Mouse (Mus musculus): ENCODE measurements at regions not wholly inside any gene's neighbourhood (a gene's known extent, or its start where the extent isn't known, plus 50 kb on each side); places are given as distances from the start of the nearest gene placed in this dataset.

- Histone ChIP-seq H3K4me1 (ENCODE audit: control insufficient read depth in 2 of 2, insufficient read depth in 2 of 2, low read length in 2 of 2, poor library complexity in 1 of 2) (peaks cover 0 to 16% of the 10 kb centered on the region in 2 experiments; a peak in 2 of 4 replicates), H3K4me3 (ENCODE audit: insufficient read depth in 1 of 2, low read depth in 1 of 2, low read length in 2 of 2, poor library complexity in 1 of 2, severe bottlenecking in 1 of 2) (peak overlapping the region; percentile 63 to 81), H3K36me3 (ENCODE audit: control insufficient read depth, insufficient read depth, low read length, poor library complexity, severe bottlenecking) (no peaks in the 10 kb centered on the region), H3K27ac (ENCODE audit: insufficient read depth, low read depth, low read length, poor library complexity, severe bottlenecking) (peak overlapping the region; percentile 89), H3K9ac (ENCODE audit: insufficient read depth, low read depth, low read length, poor library complexity, severe bottlenecking) (peak overlapping the region; percentile 77), H3K9me3 (ENCODE audit: control insufficient read depth, insufficient read depth, low read depth, low read length) (no peaks in the 10 kb centered on the region)
- in situ Hi-C loops (cut with MboI; ENCODE audit: low sequenced_read_pairs in 2 of 2, unreplicated experiment in 2 of 2): no loop called here
- DNase-seq (ENCODE audit: low read depth, low spot score): peak; percentile 86
- TF ChIP-seq ZNF384 (IDR thresholded peaks at IDR 0.05; ENCODE audit: low read depth, low read length) (no peak), HCFC1 (IDR thresholded peaks at IDR 0.05; ENCODE audit: borderline replicate concordance, insufficient read depth, low read length) (peak; percentile 75)
These were observed 80.1 kb downstream of the Gm572 start for GRCm38 (mm10) chr4:148723208-148723607.

GRCm38 (mm10) chr4:148723934-148724719 lies 80.1 kb upstream of the Casz1 start:
- TF ChIP-seq CHD2 (IDR thresholded peaks at IDR 0.05; ENCODE audit: low read depth, low read length): no peak
- no peak for TF ChIP-seq HCFC1 (IDR thresholded peaks at IDR 0.05; ENCODE audit: borderline replicate concordance, insufficient read depth, low read length)
- no peak for TF ChIP-seq ZC3H11A (IDR thresholded peaks at IDR 0.05; ENCODE audit: borderline replicate concordance, low read depth, low read length)
- TF ChIP-seq MAFK (IDR thresholded peaks at IDR 0.05; ENCODE audit: insufficient read depth, low read depth, low read length): no peak
- no peak for TF ChIP-seq ZNF384 (IDR thresholded peaks at IDR 0.05; ENCODE audit: low read depth, low read length)

GRCm38 (mm10) chr4:148728800-148729199 lies 75.4 kb upstream of the Casz1 start:
- in situ Hi-C loops (cut with MboI; ENCODE audit: low sequenced_read_pairs in 2 of 2, unreplicated experiment in 2 of 2): no loop called here
- no peak overlapping the region for H3K9ac ChIP-seq (ENCODE audit: insufficient read depth, low read depth, low read length, poor library complexity, severe bottlenecking)
- H3K36me3 ChIP-seq (ENCODE audit: control insufficient read depth, insufficient read depth, low read length, poor library complexity, severe bottlenecking): no peaks in the 10 kb centered on the region

More at GRCm38 (mm10) chr4:148723934-148724719, 80.1 kb upstream of the Casz1 start:
- peak overlapping the region; percentile 59 to 68 for H3K4me3 ChIP-seq (ENCODE audit: insufficient read depth in 1 of 2, low read depth in 1 of 2, low read length in 2 of 2, poor library complexity in 1 of 2, severe bottlenecking in 1 of 2)
- peaks cover 0 to 19% of the 10 kb centered on the region in 2 experiments; a peak in 2 of 4 replicates for H3K4me1 ChIP-seq (ENCODE audit: control insufficient read depth in 2 of 2, insufficient read depth in 2 of 2, low read length in 2 of 2, poor library complexity in 1 of 2)
- H3K9ac ChIP-seq (ENCODE audit: insufficient read depth, low read depth, low read length, poor library complexity, severe bottlenecking): peak overlapping the region; percentile 65
- H3K9me3 ChIP-seq (ENCODE audit: control insufficient read depth, insufficient read depth, low read depth, low read length): no peaks in the 10 kb centered on the region
- H3K27ac ChIP-seq (ENCODE audit: insufficient read depth, low read depth, low read length, poor library complexity, severe bottlenecking): peak overlapping the region; percentile 85; the same call in 1 of the 2 replicates
- no peak for DNase-seq (ENCODE audit: low read depth, low spot score)
- no peaks in the 10 kb centered on the region for H3K36me3 ChIP-seq (ENCODE audit: control insufficient read depth, insufficient read depth, low read length, poor library complexity, severe bottlenecking)
- in situ Hi-C loops (cut with MboI; ENCODE audit: low sequenced_read_pairs in 2 of 2, unreplicated experiment in 2 of 2): no loop called here

GRCm38 (mm10) chr4:148731586-148731985 lies 72.6 kb upstream of the Casz1 start:
- peaks cover 0 to 11% of the 10 kb centered on the region in 2 experiments; a peak in 2 of 4 replicates for H3K4me1 ChIP-seq (ENCODE audit: control insufficient read depth in 2 of 2, insufficient read depth in 2 of 2, low read length in 2 of 2, poor library complexity in 1 of 2)
- no peaks in the 10 kb centered on the region for H3K36me3 ChIP-seq (ENCODE audit: control insufficient read depth, insufficient read depth, low read length, poor library complexity, severe bottlenecking)
- in situ Hi-C loops (cut with MboI; ENCODE audit: low sequenced_read_pairs in 2 of 2, unreplicated experiment in 2 of 2): no loop called here
- H3K27ac ChIP-seq (ENCODE audit: insufficient read depth, low read depth, low read length, poor library complexity, severe bottlenecking): no peak overlapping the region
- TF ChIP-seq ZC3H11A (IDR thresholded peaks at IDR 0.05; ENCODE audit: borderline replicate concordance, low read depth, low read length): 0 out of 2 replicates have a peak, but pooled peaks have one; percentile 7
- no peak for TF ChIP-seq MAFK (IDR thresholded peaks at IDR 0.05; ENCODE audit: insufficient read depth, low read depth, low read length)
- H3K9ac ChIP-seq (ENCODE audit: insufficient read depth, low read depth, low read length, poor library complexity, severe bottlenecking): no peak overlapping the region
- H3K9me3 ChIP-seq (ENCODE audit: control insufficient read depth, insufficient read depth, low read depth, low read length): no peaks in the 10 kb centered on the region
- DNase-seq (ENCODE audit: low read depth, low spot score): no peak
- no peak overlapping the region for H3K4me3 ChIP-seq (ENCODE audit: insufficient read depth in 1 of 2, low read depth in 1 of 2, low read length in 2 of 2, poor library complexity in 1 of 2, severe bottlenecking in 1 of 2)

More at GRCm38 (mm10) chr4:148728800-148729199, 75.4 kb upstream of the Casz1 start:
- TF ChIP-seq HCFC1 (IDR thresholded peaks at IDR 0.05; ENCODE audit: borderline replicate concordance, insufficient read depth, low read length) (no peak), CHD2 (IDR thresholded peaks at IDR 0.05; ENCODE audit: low read depth, low read length) (no peak), MAFK (IDR thresholded peaks at IDR 0.05; ENCODE audit: insufficient read depth, low read depth, low read length) (no peak), ZC3H11A (IDR thresholded peaks at IDR 0.05; ENCODE audit: borderline replicate concordance, low read depth, low read length) (no peak), ZNF384 (IDR thresholded peaks at IDR 0.05; ENCODE audit: low read depth, low read length) (no peak)
- peaks cover 0 to 5% of the 10 kb centered on the region in 2 experiments; a peak in 1 of 4 replicates for H3K4me1 ChIP-seq (ENCODE audit: control insufficient read depth in 2 of 2, insufficient read depth in 2 of 2, low read length in 2 of 2, poor library complexity in 1 of 2)
- no peak overlapping the region for H3K4me3 ChIP-seq (ENCODE audit: insufficient read depth in 1 of 2, low read depth in 1 of 2, low read length in 2 of 2, poor library complexity in 1 of 2, severe bottlenecking in 1 of 2)
- no peak for DNase-seq (ENCODE audit: low read depth, low spot score)
- H3K9me3 ChIP-seq (ENCODE audit: control insufficient read depth, insufficient read depth, low read depth, low read length): no peaks in the 10 kb centered on the region
- no peak overlapping the region for H3K27ac ChIP-seq (ENCODE audit: insufficient read depth, low read depth, low read length, poor library complexity, severe bottlenecking)

All from ES-E14 (cell line).